Mouse (Mus musculus) lung, postnatal 0 days (tissue): ENCODE measurements at regions not wholly inside any gene's neighbourhood (a gene's known extent, or its start where the extent isn't known, plus 50 kb on each side); places are given as distances from the start of the nearest gene placed in this dataset.

Experiments used
- ATAC-seq: fragments of 200-750 bp; cut with Nextera tagmentation; 2 replicates; pipeline ENCODE4 v1.8.0; 2017; ENCODE audit warnings: moderate library complexity
- DNase-seq: peaks from one replicate; pipeline ENCODE4 v3.0.0-alpha.2; 2016; ENCODE audit warnings: low spot score
- H3K27ac ChIP-seq: fragments of 300-500 bp; sonication (generic); 2 replicates; pipeline ENCODE4 v1.5.1; 2014; ENCODE audit warnings: antibody characterized with exemption, mild to moderate bottlenecking, low read length, mixed read lengths
- H3K27me3 ChIP-seq: fragments of 300-500 bp; sonication (generic); replicated peaks from 2 replicates; pipeline ENCODE4 v1.6.1; 2014; ENCODE audit warnings: low read length, mixed read lengths; ENCODE audit not compliant: insufficient read depth
- H3K36me3 ChIP-seq: fragments of 300-500 bp; sonication (generic); 2 replicates; pipeline ENCODE4 v1.6.1; 2014; ENCODE audit warnings: low read length, mixed read lengths; ENCODE audit not compliant: insufficient read depth
- H3K4me1 ChIP-seq: fragments of 300-500 bp; sonication (generic); 2 replicates; pipeline ENCODE4 v1.6.1; 2014; ENCODE audit warnings: antibody characterized with exemption, low read depth, low read length, mixed read lengths; ENCODE audit not compliant: insufficient read depth
- H3K4me2 ChIP-seq: fragments of 300-500 bp; sonication (generic); replicated peaks from 2 replicates; pipeline ENCODE4 v1.6.1; 2014; ENCODE audit warnings: low read depth, mild to moderate bottlenecking, low read length, moderate library complexity, mixed read lengths
- H3K4me3 ChIP-seq: fragments of 300-500 bp; sonication (generic); 2 replicates; pipeline ENCODE4 v1.5.1; 2014; ENCODE audit warnings: low read depth, low read length
- H3K9ac ChIP-seq: fragments of 300-500 bp; sonication (generic); replicated peaks from 2 replicates; pipeline ENCODE4 v1.6.1; 2014; ENCODE audit warnings: low read depth, mild to moderate bottlenecking
- H3K9me3 ChIP-seq: fragments of 300-500 bp; sonication (generic); 2 replicates; pipeline ENCODE4 v1.6.1; 2016; ENCODE audit warnings: low read length, mixed read lengths
- CTCF ChIP-seq: IDR thresholded peaks from 2 replicates; pipeline ENCODE4 v1.5.1; 2016; ENCODE audit warnings: antibody characterized with exemption, mild to moderate bottlenecking
- EP300 ChIP-seq: IDR thresholded peaks from 2 replicates; pipeline ENCODE4 v1.6.1; 2016; ENCODE audit warnings: antibody characterized with exemption, mild to moderate bottlenecking, control low read depth
- WGBS: fragments of 180-500 bp; shearing (Covaris S2); extraction: QIAGEN DNeasy Blood & Tissue Kit; methylation state at CpG from one replicate; pipeline ENCODE4 v1.1.7; 2014; 5-methylcytosine and 5-hydroxymethylcytosine counted together

DNA sequence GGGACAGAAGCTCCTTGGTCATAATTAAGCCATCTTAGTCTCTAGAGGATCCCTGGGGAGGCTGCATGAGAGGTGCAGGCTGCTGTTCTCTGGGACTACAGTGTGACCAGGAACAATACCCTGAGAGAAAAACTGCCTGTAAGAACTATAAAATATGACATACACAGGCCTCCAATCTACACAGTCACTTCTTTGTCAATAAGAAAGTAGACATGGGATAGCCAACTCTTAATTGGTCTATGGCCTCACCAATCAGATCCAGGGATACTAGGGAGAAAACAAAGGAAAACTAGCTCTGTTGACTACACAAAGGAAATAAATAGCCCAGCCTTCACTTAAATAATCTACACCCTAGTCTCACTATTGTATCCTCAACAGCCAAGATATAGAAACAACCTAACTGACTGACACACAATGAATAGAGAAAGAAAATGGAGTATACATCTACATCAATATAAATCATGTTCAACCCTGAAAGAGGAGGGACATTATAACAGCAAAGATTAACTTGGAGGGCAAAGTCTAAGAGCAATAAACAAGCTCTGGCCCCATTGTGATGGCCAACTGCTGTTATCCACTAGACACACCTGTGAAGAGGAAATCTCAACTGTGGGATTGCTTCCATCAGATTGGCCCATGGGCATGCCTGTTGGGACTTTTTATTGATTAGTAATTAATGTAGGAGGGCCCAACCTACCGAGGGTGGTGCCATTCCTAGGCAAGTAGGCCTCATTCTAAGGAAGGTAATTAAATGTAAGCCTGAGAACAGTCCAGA lies 166.6 kb upstream of the Mgmt start:
- Histone ChIP-seq H3K9me3 (no peaks in the 10 kb centered on the region), H3K9ac (no peak overlapping the region), H3K4me1 (no peaks in the 10 kb centered on the region), H3K36me3 (no peaks in the 10 kb centered on the region), H3K4me2 (no peak overlapping the region), H3K27ac (no peak overlapping the region), H3K4me3 (no peak overlapping the region), H3K27me3 (no peaks in the 10 kb centered on the region)
- WGBS, result 63% methylated on average over 1 of the region's 1 CpGs
- TF ChIP-seq EP300 (no peak), CTCF (no peak)
- ATAC-seq (no peak), DNase-seq (no peak)

DNA sequence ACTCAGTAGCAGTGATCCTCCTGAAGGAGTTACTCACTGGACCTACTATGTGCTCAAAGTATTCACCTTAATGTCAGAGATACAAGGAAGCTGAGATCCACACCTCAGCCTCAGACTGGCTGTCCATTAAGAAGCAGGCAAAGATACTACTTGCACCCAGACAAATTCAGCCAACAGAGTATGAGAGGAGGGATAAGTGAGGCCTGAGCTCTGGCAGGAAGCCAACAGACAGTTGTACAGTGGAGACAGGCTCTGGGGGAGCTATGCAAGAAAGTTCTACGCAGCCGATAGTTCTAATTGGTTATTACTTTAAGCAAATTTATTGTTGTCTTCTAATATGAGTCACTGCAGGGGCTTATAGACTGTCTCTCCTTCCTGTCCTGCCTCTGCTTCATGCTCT lies 152.2 kb upstream of the Mgmt start:
- Histone ChIP-seq H3K27me3 (no peaks in the 10 kb centered on the region), H3K4me2 (no peak overlapping the region), H3K27ac (no peak overlapping the region), H3K9ac (no peak overlapping the region), H3K9me3 (no peaks in the 10 kb centered on the region), H3K4me3 (no peak overlapping the region), H3K36me3 (no peaks in the 10 kb centered on the region), H3K4me1 (no peaks in the 10 kb centered on the region)
- no peak for DNase-seq
- 71% methylated on average over 2 of the region's 2 CpGs for WGBS
- ATAC-seq, result no peak
- TF ChIP-seq CTCF (no peak), EP300 (no peak)

DNA sequence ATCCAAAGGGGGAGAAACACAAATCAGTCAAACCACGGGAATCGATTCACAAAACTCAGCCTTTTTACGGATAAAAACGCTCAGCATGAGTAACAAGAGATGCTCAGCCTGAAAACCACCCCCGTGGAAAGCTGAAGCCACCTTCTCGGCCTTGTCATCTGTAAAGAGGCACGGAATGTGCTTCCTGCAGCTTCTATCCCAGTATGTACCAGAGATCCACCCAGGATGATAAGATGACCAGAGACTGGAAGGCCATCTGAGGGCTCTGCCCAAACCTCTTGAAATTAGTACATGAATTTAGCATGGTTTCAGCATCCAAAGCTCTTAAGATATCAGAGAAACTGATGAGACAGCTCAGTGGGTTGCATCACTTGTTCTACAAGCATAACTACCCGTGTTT lies 149.0 kb upstream of the Mgmt start:
- TF ChIP-seq EP300 (no peak), CTCF (no peak)
- no peak for ATAC-seq
- no peaks in the 10 kb centered on the region for H3K9me3 ChIP-seq
- H3K27me3 ChIP-seq, result no peaks in the 10 kb centered on the region
- no peaks in the 10 kb centered on the region for H3K4me1 ChIP-seq
- H3K27ac ChIP-seq, result no peak overlapping the region
- WGBS, result 87% methylated on average over 8 of the region's 8 CpGs
- no peak for DNase-seq
- no peaks in the 10 kb centered on the region for H3K36me3 ChIP-seq
- no peak overlapping the region for H3K4me3 ChIP-seq
- no peak overlapping the region for H3K9ac ChIP-seq
- no peak overlapping the region for H3K4me2 ChIP-seq

DNA sequence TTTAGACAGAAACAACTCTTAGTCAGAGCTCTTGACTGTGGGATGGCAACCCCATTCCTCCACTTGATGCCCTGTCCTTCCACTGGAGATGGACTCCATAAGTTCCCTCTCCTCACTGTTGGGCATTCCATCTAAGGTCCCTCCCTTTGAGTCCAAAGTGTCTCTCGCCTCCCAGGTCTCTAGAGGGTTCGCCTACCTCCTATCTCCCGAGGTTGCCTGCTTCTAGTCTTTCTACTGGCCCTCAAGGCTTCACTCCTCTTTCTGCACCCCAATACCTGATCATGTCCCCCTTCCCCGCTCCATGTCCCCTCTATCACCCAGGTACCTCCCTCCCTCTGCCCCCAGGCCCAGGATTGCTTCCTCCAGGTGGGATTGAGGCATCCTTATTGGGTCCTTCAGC lies 142.9 kb upstream of the Mgmt start:
- 84% methylated on average over 4 of the region's 4 CpGs for WGBS
- ATAC-seq (no peak), DNase-seq (no peak)
- H3K27me3 ChIP-seq, result no peaks in the 10 kb centered on the region
- H3K36me3 ChIP-seq, result no peaks in the 10 kb centered on the region
- no peaks in the 10 kb centered on the region for H3K4me1 ChIP-seq
- no peak overlapping the region for H3K9ac ChIP-seq
- no peaks in the 10 kb centered on the region for H3K9me3 ChIP-seq
- H3K4me3 ChIP-seq, result no peak overlapping the region
- H3K27ac ChIP-seq, result no peak overlapping the region
- H3K4me2 ChIP-seq, result no peak overlapping the region
- TF ChIP-seq CTCF, result no peak
- TF ChIP-seq EP300, result no peak

DNA sequence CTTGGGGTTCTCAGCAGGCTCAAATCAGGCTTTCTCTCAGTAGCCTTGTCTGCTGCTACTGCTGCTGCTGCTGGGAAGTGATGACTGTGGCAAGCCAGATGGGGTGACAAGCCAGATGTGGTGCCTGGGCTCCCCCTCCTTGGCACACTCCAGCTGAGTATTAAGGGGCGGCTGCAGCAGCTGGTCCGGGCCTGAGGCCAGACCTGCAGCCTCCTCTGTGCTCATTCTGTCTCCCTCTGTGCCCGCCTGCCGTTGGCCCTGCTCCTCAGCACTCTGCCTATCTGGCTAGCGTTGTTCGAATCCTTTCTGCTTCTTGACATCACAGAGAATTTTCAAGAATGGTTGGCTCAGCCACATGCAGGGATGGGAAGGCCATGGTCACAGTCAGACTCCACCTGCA lies 139.6 kb upstream of the Mgmt start:
- Histone ChIP-seq H3K27ac (no peak overlapping the region), H3K9ac (no peak overlapping the region), H3K4me1 (no peaks in the 10 kb centered on the region), H3K4me2 (no peak overlapping the region), H3K9me3 (no peaks in the 10 kb centered on the region), H3K36me3 (no peaks in the 10 kb centered on the region), H3K27me3 (no peaks in the 10 kb centered on the region), H3K4me3 (no peak overlapping the region)
- ATAC-seq (no peak), DNase-seq (no peak)
- WGBS, result 66% methylated on average over 6 of the region's 6 CpGs
- TF ChIP-seq CTCF, result no peak
- no peak for TF ChIP-seq EP300

DNA sequence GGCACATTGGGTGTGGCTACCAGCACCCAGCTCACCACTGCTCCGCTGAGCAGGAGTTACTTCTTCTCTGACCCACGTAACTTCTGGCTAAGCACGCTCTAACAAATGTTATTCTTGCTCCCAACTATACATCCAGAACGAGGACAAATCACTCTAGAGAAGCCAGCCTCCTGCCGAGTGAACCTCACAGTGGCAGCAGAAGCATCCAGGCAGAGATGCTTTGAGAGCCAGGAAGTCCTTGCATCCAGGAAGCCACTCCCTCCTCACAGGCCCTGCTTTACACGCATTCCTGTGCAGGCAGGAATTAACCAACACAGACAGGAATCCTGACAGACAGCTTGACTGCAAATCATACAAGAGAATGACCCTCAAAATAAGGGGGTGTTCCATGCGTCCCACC lies 129.4 kb upstream of the Mgmt start:
- Histone ChIP-seq H3K4me2 (no peak overlapping the region), H3K4me1 (no peaks in the 10 kb centered on the region), H3K36me3 (no peaks in the 10 kb centered on the region), H3K9me3 (no peaks in the 10 kb centered on the region), H3K9ac (no peak overlapping the region), H3K4me3 (no peak overlapping the region), H3K27me3 (no peaks in the 10 kb centered on the region), H3K27ac (no peak overlapping the region)
- TF ChIP-seq EP300 (no peak), CTCF (no peak)
- DNase-seq (no peak), ATAC-seq (no peak)
- 40% methylated on average over 7 of the region's 7 CpGs for WGBS

DNA sequence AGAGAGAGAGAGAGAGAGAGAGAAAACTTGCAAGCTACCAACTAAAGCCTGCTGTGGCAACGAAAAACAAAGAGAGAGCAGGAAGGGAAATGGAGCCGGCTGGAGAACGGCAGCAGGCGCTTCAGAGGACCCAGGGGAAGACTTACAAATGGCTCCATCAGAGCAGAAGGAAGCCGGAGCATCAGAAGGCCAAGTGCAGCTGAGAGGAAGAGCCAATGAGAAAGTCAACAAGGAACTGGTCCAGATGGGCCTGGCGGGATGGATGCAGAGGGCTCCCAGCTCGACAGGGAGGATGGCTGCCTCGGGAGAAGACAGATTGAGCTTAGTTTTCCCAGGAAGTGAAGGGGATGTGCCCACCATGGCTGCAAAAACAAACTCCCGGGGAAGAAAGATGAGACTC lies 127.2 kb upstream of the Mgmt start:
- WGBS, result 58% methylated on average over 9 of the region's 9 CpGs
- H3K27me3 ChIP-seq, result no peaks in the 10 kb centered on the region
- TF ChIP-seq EP300 (no peak), CTCF (no peak)
- no peak overlapping the region for H3K4me3 ChIP-seq
- H3K4me1 ChIP-seq, result no peaks in the 10 kb centered on the region
- H3K27ac ChIP-seq, result no peak overlapping the region
- H3K4me2 ChIP-seq, result no peak overlapping the region
- H3K9ac ChIP-seq, result no peak overlapping the region
- H3K9me3 ChIP-seq, result no peaks in the 10 kb centered on the region
- no peak for ATAC-seq
- no peak for DNase-seq
- H3K36me3 ChIP-seq, result no peaks in the 10 kb centered on the region
